Mouse (Mus musculus): ENCODE results near the gene Prkch.
"Not testable (repeated sequence)": the region's sequence is repeated elsewhere in the genome, so short reads cannot be mapped to it uniquely, and the experiment has no call there.

Gene Prkch

GRCm38 (mm10) chr12:73584610-73585240, at the start of gene Prkch:
Prkch (plus strand) TSS chr12:73584796.
- DNase-seq, result peak; percentile 92

GRCm38 (mm10) chr12:73537499-73538138, 47.0 kb upstream of the Prkch start:
- DNase-seq, result peak; percentile 54

- DNase-seq, result not testable (repeated sequence)
These were observed 46.5 kb upstream of the Prkch start for GRCm38 (mm10) chr12:73538139-73538508.

DNA sequence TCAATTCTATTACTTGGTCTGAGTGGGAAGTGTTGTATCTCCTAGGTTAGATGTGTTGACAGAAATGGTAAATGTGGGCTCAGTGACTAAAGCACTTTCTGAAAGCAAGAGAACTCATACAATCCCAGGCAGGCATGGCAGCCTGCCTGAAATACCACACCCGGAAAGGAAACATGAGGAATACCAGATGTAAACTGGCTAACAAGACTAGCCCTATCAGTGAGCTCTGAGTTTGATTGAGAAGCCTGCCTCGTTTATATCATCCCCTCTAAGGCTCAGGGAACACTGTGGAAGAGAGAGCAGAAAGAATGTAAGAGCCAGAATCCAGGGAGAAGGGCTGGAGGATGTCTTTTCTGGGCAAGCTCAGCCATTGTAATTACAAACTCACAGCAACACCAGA, 45.4 kb upstream of the Prkch start:
- DNase-seq, result no peak

DNA sequence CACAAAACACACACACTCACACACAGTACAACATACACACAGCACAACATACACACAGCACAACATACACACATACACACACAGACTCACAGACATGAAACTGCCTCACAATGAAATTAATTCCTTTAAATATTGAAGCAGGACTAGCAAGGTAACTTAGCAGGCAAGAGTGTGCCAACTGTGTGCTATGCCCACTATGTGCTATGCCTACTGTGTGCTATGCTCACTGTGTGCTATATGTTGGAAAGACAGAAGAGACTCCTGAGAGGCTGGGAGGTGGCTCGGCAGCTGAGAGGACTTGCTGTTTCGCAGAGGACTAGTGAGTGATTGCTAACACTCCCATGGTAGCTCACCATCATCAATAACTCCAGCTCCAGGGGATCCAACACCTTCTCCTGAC, 44.2 kb upstream of the Prkch start:
- no peak for DNase-seq

- no peak for DNase-seq
These were observed 41.4 kb upstream of the Prkch start for GRCm38 (mm10) chr12:73543191-73543590.

- DNase-seq, result no peak
These were observed 39.6 kb upstream of the Prkch start for GRCm38 (mm10) chr12:73544736-73545671.

- peak; percentile 63 for DNase-seq
These were observed 38.9 kb upstream of the Prkch start for GRCm38 (mm10) chr12:73545672-73546085.

- DNase-seq, result peak; percentile 75
These were observed 38.4 kb upstream of the Prkch start, which contains the start of gene Tmem30b for GRCm38 (mm10) chr12:73546086-73546711. Tmem30b (minus strand) TSS chr12:73546392.

DNA sequence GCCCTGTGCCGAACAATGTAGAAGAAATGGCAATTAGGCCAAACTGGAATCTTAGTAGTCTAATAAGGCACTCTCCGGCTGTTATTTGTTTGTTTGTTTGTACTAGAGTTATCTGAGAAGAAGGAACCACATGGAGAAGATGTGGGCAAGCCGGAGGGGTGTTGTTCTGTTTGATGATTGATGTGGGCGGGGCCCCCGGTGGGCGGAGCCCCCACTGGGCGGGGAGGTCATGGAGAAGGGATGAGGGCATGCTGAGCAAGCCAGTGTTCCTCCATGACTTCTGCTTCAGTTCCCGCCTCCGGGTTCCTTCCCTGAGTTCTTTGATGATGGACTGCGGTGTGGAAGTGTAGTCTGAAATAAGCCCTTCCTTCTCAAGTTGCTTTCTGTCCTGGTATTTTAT, 37.0 kb upstream of the Prkch start:
- no peak for DNase-seq

GRCm38 (mm10) chr12:73548259-73548658, 36.3 kb upstream of the Prkch start:
- no peak for DNase-seq

GRCm38 (mm10) chr12:73554155-73554554, 30.4 kb upstream of the Prkch start:
- peak; percentile 84 for DNase-seq

DNA sequence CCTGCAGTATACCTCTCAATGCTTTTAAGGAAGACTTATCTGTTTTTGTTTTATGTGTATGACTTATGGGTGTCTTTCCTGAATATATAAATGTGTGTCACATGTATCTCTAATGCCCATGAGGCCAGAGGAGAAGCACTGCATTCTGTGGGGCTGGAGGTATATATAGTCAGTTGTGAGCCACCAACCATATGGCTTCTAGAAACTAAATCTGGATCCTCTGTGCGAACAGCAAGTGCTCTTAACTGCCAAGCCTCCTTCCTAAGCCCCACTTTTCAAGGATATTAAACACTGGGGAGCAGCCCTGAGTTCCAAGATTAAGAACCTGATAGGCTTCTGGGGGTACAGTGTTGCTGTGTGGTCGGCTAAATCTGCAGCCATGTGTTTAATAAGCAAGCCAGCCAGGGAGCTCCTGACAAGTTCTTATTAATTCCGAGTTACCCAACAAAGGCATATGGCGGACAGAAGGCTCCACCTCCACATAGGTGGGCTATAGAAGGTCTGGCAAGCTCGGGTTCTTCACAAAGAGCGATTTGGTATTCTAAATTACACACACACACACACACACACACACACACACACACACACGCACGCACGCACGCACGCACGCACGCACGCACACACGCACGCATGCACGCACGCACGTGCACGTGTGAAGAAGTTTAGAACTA, 25.9 kb upstream of the Prkch start:
- no peak for DNase-seq

- DNase-seq, result peak; percentile 30
These were observed 24.5 kb upstream of the Prkch start for GRCm38 (mm10) chr12:73560091-73560490.

GRCm38 (mm10) chr12:73563122-73563521, 21.5 kb upstream of the Prkch start:
- not testable (repeated sequence) for DNase-seq

GRCm38 (mm10) chr12:73564176-73564575, 20.4 kb upstream of the Prkch start:
- DNase-seq, result no peak

DNA sequence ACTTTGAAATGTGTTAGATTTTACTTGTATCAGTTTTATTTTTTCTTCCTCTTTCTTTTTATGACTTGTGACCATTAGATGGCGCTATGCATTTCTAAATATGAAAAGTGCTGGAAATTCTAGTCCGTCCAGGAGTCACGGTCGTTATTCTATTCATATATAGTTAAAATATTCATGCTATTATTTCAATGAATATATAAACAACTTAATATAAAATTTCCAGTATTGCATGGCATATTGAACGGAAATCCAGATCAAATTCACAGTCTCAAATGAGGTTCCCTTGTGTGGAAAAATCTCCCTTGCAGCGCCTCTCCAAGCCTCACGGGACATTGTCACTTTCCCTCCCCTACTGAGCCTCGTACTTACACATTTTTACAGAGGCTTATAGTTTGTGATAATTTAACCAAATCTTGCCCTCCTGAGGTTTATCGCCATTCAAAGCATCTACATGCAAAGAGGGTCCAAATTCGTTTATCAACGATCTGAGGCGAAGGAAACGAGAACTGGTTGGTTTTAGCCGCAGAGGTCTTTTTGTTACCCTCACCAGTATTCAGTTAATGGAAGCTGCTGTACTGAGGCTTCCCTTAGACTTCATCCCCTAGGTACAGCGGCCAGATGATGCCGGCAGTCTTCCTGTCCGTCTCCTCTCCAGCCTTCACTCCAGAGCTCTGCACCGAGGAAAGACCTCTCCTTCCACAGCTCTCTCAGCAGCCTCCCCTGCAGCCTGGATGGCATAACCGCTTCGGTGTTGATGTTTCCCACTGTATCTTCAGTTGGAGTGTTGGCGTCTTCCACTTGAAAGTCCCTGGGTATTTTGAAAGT, 19.6 kb upstream of the Prkch start:
- peak; percentile 18 for DNase-seq

GRCm38 (mm10) chr12:73565620-73565969, 19.0 kb upstream of the Prkch start:
- no peak for DNase-seq

DNA sequence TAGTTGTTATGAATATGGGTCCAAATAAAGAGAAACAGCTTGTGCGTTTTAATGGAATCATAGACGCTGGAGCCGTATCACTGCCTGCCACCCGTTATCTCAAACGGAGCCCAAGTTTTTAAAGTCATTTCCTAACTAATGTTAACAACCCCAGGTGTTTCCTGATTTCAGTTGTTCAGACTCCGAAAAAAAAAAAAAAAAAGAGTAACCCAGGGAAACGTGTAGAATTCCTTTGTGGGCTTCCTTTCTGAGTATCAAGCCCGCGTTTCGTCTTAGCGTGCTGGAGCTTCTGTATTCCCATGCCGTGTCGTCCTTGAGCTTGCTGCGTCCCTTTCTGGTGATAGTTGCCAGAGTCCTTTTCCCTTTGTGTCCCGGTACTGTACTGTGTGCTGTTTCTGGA, 10.0 kb upstream of the Prkch start:
- DNase-seq, result peak; percentile 41

DNA sequence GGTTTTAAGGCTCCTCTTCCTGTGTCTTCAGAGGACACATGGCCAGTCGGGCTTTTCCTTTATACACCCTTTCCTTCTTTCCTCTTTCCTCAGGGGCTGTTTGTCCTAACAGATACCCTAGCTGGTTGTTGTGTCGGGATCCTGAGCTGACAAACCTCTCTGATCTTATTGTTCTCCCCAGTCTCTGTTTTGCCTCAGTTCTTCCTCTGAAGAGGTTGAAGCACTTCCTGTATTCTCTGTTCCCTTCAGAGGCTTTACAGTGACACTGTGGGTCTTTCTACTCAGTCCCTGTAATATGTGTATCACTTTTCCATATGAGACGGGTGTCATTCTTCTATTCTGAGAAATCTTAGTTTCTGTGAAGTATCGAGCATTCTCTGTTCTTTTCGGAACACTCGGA, 6.5 kb upstream of the Prkch start:
- DNase-seq, result no peak

DNA sequence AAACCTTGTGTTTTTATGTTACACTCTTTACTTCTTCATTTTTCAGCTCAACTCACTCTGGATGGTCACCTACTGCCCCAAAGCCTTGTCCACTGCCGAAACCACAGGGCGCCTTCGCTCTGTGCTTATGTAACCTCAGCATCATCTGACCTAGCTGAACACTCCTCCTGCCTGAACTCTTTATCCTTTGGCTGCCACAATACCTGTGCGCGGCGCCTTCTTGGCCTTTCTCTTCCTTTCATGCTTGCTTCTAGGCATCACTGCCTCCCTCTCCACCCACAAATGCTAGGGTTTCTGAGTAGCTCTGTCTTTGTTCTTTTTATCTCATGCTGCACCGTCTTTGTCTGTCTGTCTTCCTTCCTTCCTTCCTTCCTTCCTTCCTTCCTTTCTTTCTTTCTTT, 3.8 kb upstream of the Prkch start:
- DNase-seq, result no peak

DNA sequence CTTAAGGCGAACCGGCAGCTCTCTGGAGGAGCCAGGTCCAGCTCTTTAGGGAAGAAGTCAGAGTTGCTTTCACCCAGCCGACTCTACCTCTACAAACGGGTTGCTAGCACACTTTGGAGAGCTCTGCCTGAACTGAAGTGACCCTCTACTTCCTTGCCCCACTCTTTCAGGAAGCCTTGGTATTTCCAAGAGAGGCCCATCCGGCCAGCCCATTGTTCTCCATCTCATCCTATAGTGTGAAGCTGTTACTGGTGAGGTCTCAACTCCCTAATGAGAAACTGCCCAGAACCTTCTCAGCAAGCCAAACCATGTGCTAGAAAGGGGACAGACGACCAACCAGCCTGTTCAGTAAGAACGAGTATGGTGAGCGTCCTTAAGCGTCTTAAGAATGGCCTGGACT, 1.3 kb upstream of the Prkch start:
- peak; percentile 51 for DNase-seq

All from kidney, postnatal 10 days (tissue).